Mouse (Mus musculus) heart, postnatal 0 days (tissue): ENCODE results near the gene E130114P18Rik.

Source experiments
- CTCF ChIP-seq: IDR thresholded peaks from 2 replicates; pipeline ENCODE4 v1.5.1; 2016; ENCODE audit warnings: antibody characterized with exemption, control low read depth, low read depth
- EP300 ChIP-seq: IDR thresholded peaks from 2 replicates; pipeline ENCODE4 v1.6.1; 2016; ENCODE audit warnings: antibody characterized with exemption, low read depth

DNA sequence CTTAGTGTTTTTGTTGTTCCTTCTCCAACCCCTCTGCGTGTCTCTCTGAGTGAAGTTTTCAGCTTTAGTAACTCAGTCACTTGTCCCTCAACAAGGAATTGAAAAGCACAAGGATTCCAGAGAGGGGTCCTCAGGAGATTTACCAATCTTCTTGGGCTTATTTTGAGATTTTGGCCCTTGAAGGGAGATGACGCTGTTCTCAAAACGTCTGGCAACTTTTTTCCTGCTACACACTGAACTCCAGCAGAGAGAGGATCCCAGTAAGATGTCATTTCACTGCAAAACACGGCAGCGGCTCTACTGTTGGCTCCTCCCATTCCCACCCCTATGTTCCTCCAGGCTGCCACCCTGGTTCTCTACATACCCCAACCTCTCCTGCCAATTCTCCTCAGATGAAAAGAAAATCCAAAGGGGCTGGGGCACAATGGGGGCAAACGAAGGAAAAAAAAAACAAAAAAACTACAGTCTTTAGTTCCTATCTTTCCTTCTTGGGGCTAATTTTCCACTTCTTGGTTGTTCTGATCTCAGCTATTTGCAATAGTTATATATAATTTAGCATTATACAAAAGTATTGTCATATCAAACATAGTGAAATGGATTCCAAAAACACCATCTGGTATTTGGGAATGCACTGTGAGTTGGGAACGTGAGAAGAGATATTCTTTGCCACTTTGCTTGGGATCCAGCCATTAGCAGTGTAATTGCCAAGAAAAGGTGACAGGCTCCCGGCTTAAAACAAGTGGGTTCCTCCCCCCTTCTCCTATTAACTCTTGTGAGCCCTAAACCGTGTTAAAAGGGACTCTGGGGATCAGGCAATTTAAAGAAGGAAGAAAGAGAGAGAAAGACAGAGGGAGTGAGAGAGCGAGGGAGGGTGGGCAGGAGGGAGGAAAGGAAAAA is 167.8 kb downstream of the E130114P18Rik start:
- TF ChIP-seq CTCF = no peak
- TF ChIP-seq EP300 = no peak
